In the genomic region with DNA sequence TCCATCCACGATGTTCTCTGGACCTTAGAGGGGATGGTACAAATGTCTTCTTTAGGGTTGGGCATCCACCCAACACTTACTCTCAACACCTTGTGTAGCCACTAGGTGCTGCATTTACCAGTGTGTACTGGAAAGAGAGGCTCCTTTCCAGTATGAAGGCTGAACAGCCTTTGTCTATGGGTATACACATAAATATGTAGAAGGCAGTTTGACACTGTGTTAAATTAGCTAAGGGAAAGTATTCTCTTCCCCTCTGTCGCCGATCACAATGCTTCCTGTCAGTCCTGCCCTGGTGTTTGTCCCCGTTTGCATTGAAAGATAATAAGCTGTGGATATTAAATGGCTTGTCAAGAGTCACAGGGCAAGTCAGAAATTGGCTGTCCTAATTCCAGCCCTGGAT, we compare ENCODE assay signal across 26 mouse cellular contexts.
DNase-seq lines count a peak whose midpoint lies in the region; ATAC-seq and TF ChIP-seq lines count a peak whose summit lies in the region.
"Had no signal": no experiment of that assay in that cellular context is flagged by ENCODE, and none has a peak within 500 bp of the region (broad histone marks: within the 10 kb centered on the region; RNA-seq: fewer than 3 reads in every experiment).

No protein-coding gene starts in this region.

- peak; percentile 4 for DNase-seq in forebrain, embryonic 14.5 days (ENCODE audit: low spot score)
- no peak for DNase-seq in heart, postnatal 36 days
- peak; percentile 10 for DNase-seq in kidney, adult 2 months
- DNase-seq in kidney, adult 8-10 months: no peak
- peak; percentile 39 for DNase-seq in brain, embryonic 14.5 days (ENCODE audit: low read depth)
- DNase-seq: adrenal gland, postnatal 10 days; cerebellum, adult 18-20 months; gastrocnemius, postnatal 25 days; kidney, adult 18-20 months; lung, embryonic 14.5 days; lung, postnatal 14 days; thymus, adult 2 months; thymus, postnatal 36 days had no signal

- no peak for TF ChIP-seq POLR2A in kidney, adult 2 months (IDR thresholded peaks at IDR 0.05; ENCODE audit: low read depth, low read length)
- TF ChIP-seq POLR2A in brain, embryonic 14.5 days (IDR thresholded peaks at IDR 0.05; ENCODE audit: borderline replicate concordance, extremely low read depth, insufficient read depth, insufficient read length, poor library complexity, severe bottlenecking): no peak

- TF ChIP-seq CTCF in kidney, adult 2 months (conservative IDR thresholded peaks at IDR 0.05; ENCODE audit: insufficient read depth, insufficient read length, low read depth, low read length): no peak
- TF ChIP-seq CTCF in brain, embryonic 14.5 days (IDR thresholded peaks at IDR 0.05; ENCODE audit: borderline replicate concordance, extremely low read depth, insufficient read depth, insufficient read length): no peak
- no peak for TF ChIP-seq CTCF in intestine, postnatal 0 days (IDR thresholded peaks at IDR 0.05; ENCODE audit: low read depth)

- WGBS in forebrain, embryonic 14.5 days: 55% methylated on average over 4 of the region's 4 CpGs
- 69% methylated on average over 4 of the region's 4 CpGs for WGBS in forebrain, embryonic 12.5 days
- 34% methylated on average over 4 of the region's 4 CpGs for WGBS in heart, embryonic 16.5 days
- WGBS in kidney, adult 2 months: 38% methylated on average over 4 of the region's 4 CpGs
- WGBS in intestine, postnatal 0 days: 46% methylated on average over 4 of the region's 4 CpGs

- intact Hi-C loops in heart, postnatal 36 days (cut with DNase I): no loop called here

- H3K4me1 ChIP-seq in forebrain, embryonic 14.5 days (ENCODE audit: control insufficient read depth, insufficient read depth, low read length): no peaks in the 10 kb centered on the region
- no peaks in the 10 kb centered on the region for H3K4me1 ChIP-seq in forebrain, embryonic 12.5 days
- H3K4me1 ChIP-seq in heart, embryonic 16.5 days (ENCODE audit: control insufficient read depth, insufficient read depth, low read length): peaks cover 12% of the 10 kb centered on the region; the same call in 1 of the 2 replicates
- no peaks in the 10 kb centered on the region for H3K4me1 ChIP-seq in kidney, adult 2 months (ENCODE audit: control insufficient read depth, insufficient read depth, low read length)
- H3K4me1 ChIP-seq in intestine, postnatal 0 days (replicated peaks; ENCODE audit: control insufficient read depth, insufficient read depth, low read length): no peaks in the 10 kb centered on the region
- H3K4me1 ChIP-seq: heart, embryonic 12.5 days; liver, embryonic 15.5 days had no signal

- no peaks in the 10 kb centered on the region for H3K27me3 ChIP-seq in forebrain, embryonic 14.5 days (replicated peaks; ENCODE audit: control insufficient read depth, insufficient read depth, low read length)
- no peaks in the 10 kb centered on the region for H3K27me3 ChIP-seq in forebrain, embryonic 12.5 days
- no peaks in the 10 kb centered on the region for H3K27me3 ChIP-seq in heart, embryonic 16.5 days (ENCODE audit: control insufficient read depth, insufficient read depth, low read length)
- no peaks in the 10 kb centered on the region for H3K27me3 ChIP-seq in kidney, adult 2 months (replicated peaks; ENCODE audit: control insufficient read depth, insufficient read depth, low read length)
- H3K27me3 ChIP-seq in intestine, postnatal 0 days (replicated peaks; ENCODE audit: control insufficient read depth, insufficient read depth, low read length): no peaks in the 10 kb centered on the region
- H3K27me3 ChIP-seq: embryonic facial prominence, embryonic 13.5 days; heart, embryonic 12.5 days; limb, embryonic 12.5 days; liver, embryonic 15.5 days; Patski had no signal

- ATAC-seq in forebrain, embryonic 14.5 days: no peak
- no peak for ATAC-seq in forebrain, embryonic 12.5 days (ENCODE audit: low FRiP score)
- ATAC-seq in heart, embryonic 16.5 days (replicated peaks; ENCODE audit: extremely low read depth, insufficient read depth, low FRiP score): no peak
- no peak for ATAC-seq in intestine, postnatal 0 days
- ATAC-seq: inflammation-experienced regulatory T-cells, adult 6 months; Patski had no signal

- no peak overlapping the region for H3K4me2 ChIP-seq in forebrain, embryonic 14.5 days (ENCODE audit: low read length)
- no peak overlapping the region for H3K4me2 ChIP-seq in forebrain, embryonic 12.5 days
- H3K4me2 ChIP-seq in heart, embryonic 16.5 days (ENCODE audit: low read depth, low read length): peak overlapping the region; percentile 9; the same call in 1 of the 2 replicates
- no peak overlapping the region for H3K4me2 ChIP-seq in intestine, postnatal 0 days (replicated peaks; ENCODE audit: low read depth)
- H3K4me2 ChIP-seq: embryonic facial prominence, embryonic 13.5 days; heart, embryonic 12.5 days; limb, embryonic 12.5 days; liver, embryonic 15.5 days; lung, embryonic 14.5 days; midbrain, embryonic 11.5 days; neural tube, embryonic 13.5 days had no signal

- H3K4me3 ChIP-seq in forebrain, embryonic 14.5 days (ENCODE audit: low read depth, low read length): no peak overlapping the region
- no peak overlapping the region for H3K4me3 ChIP-seq in forebrain, embryonic 12.5 days (replicated peaks)
- H3K4me3 ChIP-seq in heart, embryonic 16.5 days (ENCODE audit: low read length): no peak overlapping the region
- H3K4me3 ChIP-seq in kidney, adult 2 months (ENCODE audit: insufficient read depth, low read depth, low read length): no peak overlapping the region
- H3K4me3 ChIP-seq in intestine, postnatal 0 days (ENCODE audit: low read depth, low read length): no peak overlapping the region
- H3K4me3 ChIP-seq: embryonic facial prominence, embryonic 13.5 days; heart, embryonic 12.5 days; left cerebral cortex, adult 2 months; limb, embryonic 12.5 days; liver, embryonic 15.5 days; myocyte; neural tube, embryonic 13.5 days had no signal

- H3K27ac ChIP-seq in forebrain, embryonic 14.5 days (ENCODE audit: low read depth, low read length): no peak overlapping the region
- no peak overlapping the region for H3K27ac ChIP-seq in forebrain, embryonic 12.5 days
- H3K27ac ChIP-seq in heart, embryonic 16.5 days (ENCODE audit: low read length): 0 out of 2 replicates have a peak overlapping the region, but pooled peaks have one; percentile 6
- no peak overlapping the region for H3K27ac ChIP-seq in kidney, adult 2 months (ENCODE audit: insufficient read depth, low read depth, low read length)
- no peak overlapping the region for H3K27ac ChIP-seq in intestine, postnatal 0 days (ENCODE audit: low read depth, low read length)
- H3K27ac ChIP-seq: embryonic facial prominence, embryonic 13.5 days; left cerebral cortex, adult 2 months; limb, embryonic 12.5 days; liver, embryonic 15.5 days; neural tube, embryonic 13.5 days had no signal

- H3K9ac ChIP-seq in forebrain, embryonic 14.5 days (ENCODE audit: low read length): no peak overlapping the region
- no peak overlapping the region for H3K9ac ChIP-seq in forebrain, embryonic 12.5 days
- no peak overlapping the region for H3K9ac ChIP-seq in heart, embryonic 16.5 days (ENCODE audit: low read length)
- H3K9ac ChIP-seq in intestine, postnatal 0 days (ENCODE audit: low read depth, low read length): no peak overlapping the region
- H3K9ac ChIP-seq: embryonic facial prominence, embryonic 13.5 days; heart, embryonic 12.5 days; limb, embryonic 12.5 days; liver, embryonic 15.5 days; lung, embryonic 14.5 days; neural tube, embryonic 13.5 days had no signal

- H3K9me3 ChIP-seq in forebrain, embryonic 14.5 days (replicated peaks; ENCODE audit: control insufficient read depth, low read length): no peaks in the 10 kb centered on the region
- no peaks in the 10 kb centered on the region for H3K9me3 ChIP-seq in forebrain, embryonic 12.5 days
- H3K9me3 ChIP-seq in heart, embryonic 16.5 days (replicated peaks; ENCODE audit: control insufficient read depth, low read length): no peaks in the 10 kb centered on the region
- no peaks in the 10 kb centered on the region for H3K9me3 ChIP-seq in intestine, postnatal 0 days (ENCODE audit: control insufficient read depth)
- H3K9me3 ChIP-seq: embryonic facial prominence, embryonic 13.5 days; heart, embryonic 12.5 days; limb, embryonic 12.5 days; liver, embryonic 15.5 days; neural tube, embryonic 13.5 days had no signal

- no peaks in the 10 kb centered on the region for H3K36me3 ChIP-seq in forebrain, embryonic 14.5 days (ENCODE audit: control insufficient read depth, insufficient read depth, low read length)
- no peaks in the 10 kb centered on the region for H3K36me3 ChIP-seq in forebrain, embryonic 12.5 days (replicated peaks)
- no peaks in the 10 kb centered on the region for H3K36me3 ChIP-seq in heart, embryonic 16.5 days (ENCODE audit: control insufficient read depth, insufficient read depth)
- H3K36me3 ChIP-seq in kidney, adult 2 months (ENCODE audit: control insufficient read depth, insufficient read depth, low read length): no peaks in the 10 kb centered on the region
- H3K36me3 ChIP-seq in intestine, postnatal 0 days (ENCODE audit: control insufficient read depth, insufficient read depth): no peaks in the 10 kb centered on the region
- H3K36me3 ChIP-seq: embryonic facial prominence, embryonic 13.5 days; heart, embryonic 12.5 days; limb, embryonic 12.5 days; liver, embryonic 15.5 days; neural tube, embryonic 13.5 days had no signal

Comparison
In these comparisons a context has a peak if more than half of its experiments do, and no peak if none do; other contexts are left out.
1. DNase-seq: peak in forebrain, embryonic 14.5 days (single experiment), kidney, adult 2 months (single experiment) and brain, embryonic 14.5 days (single experiment); none in heart, postnatal 36 days (0 of 2) and kidney, adult 8-10 months (0 of 2).